Mouse (Mus musculus) ES-E14 (cell line): ENCODE measurements around the gene Ppp6r2.

Experiments
- CHD2 ChIP-seq: IDR thresholded peaks from 2 replicates; pipeline ENCODE4 v1.6.1; 2014; ENCODE audit warnings: mild to moderate bottlenecking, low read depth, low read length, inconsistent platforms
- HCFC1 ChIP-seq: IDR thresholded peaks from 2 replicates; pipeline ENCODE4 v1.6.1; 2012; ENCODE audit warnings: low read length, inconsistent platforms, borderline replicate concordance; ENCODE audit not compliant: insufficient read depth

GRCm38 (mm10) chr15:89212495-89212894, 1.1 kb downstream of the Ppp6r2 start:
- TF ChIP-seq HCFC1 (no peak), CHD2 (no peak)
